Mouse (Mus musculus): Measurements from ENCODE around the gene Ift172.

The Ift172 gene

DNA sequence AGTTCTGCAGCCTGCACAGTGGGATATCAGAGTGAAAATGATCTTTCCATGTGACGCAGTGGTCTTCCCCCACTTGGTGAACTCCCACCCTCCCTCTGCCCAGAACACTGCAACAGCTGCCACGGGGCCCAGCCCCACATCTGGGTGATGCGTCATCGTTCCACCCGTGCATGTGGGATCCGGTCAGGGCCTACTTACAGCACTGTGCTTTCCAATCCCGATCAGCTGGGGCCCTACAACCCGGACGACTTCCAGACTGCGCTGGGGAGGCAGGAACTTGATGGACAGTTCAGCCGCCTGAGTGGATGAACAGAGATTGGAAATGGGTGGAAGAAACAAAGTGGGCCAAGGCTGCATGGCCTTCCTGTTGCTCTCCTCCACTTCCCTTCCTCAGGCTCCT is 33.3 kb downstream of the Ift172 start:
- DNase-seq (ENCODE audit: low spot score in 2 of 2), result no peak

DNA sequence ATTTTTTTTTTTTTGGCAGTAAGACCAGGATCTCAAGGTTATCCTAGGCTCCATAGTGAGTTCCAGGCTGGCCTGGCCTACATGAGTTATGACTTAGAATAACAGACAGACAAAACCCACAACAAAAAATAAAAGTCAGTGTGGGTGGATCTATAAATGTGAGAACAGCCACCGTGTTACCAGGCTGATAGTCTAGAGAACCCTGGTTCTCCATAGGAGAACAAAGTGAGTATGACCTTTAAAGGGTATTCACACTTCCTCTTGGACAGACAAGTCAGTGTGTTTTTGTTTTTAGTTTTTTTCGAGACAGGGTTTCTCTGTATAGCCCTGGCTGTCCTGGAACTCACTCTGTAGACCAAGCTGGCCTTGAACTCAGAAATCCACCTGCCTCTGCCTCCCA is 34.9 kb downstream of the Ift172 start:
- no peak for DNase-seq (ENCODE audit: low spot score in 2 of 2)

DNA sequence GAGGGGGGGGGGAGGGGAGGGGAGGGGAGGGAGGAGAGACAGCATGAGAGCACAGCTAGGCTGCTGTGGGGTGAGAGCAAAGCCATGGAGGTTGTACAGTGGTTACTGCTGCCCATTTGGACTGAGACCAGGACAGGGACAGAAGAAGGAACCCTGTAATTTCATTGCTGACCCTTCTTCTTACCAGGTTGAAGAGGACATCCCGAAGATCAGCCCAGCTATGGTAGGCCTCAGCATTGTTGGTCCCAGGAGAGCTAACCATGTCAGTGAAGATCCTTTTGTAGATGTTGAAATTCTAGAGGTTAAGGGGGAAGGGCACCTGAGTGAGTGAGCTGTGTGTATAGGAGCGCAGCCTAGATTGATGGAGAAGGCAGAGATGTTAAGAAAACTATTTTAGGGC is 35.5 kb downstream of the Ift172 start:
- DNase-seq (ENCODE audit: low spot score in 2 of 2), result no peak

DNA sequence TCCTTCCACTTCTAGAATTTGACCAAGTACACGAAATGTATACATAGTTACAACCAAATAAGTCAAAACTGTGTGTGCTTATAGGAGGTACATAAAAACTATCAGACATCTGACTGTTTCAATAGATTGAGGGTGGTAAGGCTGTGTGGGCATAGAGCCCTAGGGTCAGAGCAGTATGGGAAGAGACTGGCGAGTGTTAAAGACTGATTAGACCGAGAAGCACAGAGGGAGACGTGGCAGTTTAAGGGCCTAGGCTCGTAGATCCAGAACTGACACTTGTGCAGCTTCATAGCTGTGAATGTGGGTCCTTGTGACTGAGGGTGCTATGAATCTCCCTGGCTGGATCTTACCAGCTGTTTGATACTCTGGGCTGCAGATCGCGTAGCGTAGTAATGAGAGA is 36.0 kb downstream of the Ift172 start:
- no peak for DNase-seq (ENCODE audit: low spot score in 2 of 2)

DNA sequence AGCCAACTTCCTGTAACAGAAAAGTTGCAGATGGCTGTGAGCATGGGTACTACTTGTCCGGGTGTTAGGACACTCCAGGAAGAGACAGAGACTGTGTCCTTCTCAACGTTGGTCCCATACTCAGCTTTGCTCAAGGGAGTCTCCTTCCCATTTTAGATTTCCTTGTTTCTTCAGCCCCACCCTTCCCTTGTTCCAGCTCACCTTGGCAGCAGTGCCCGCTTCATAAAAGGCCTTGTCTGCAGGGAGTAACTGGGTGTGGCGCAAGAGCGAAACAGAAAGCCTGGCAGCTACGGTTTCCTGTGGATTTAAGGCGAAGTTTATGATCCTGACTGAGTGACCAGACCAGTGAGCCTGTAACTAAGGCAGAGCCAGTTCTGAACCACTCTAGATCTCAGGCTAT is 36.5 kb downstream of the Ift172 start:
- DNase-seq (ENCODE audit: low spot score in 2 of 2), result no peak

DNA sequence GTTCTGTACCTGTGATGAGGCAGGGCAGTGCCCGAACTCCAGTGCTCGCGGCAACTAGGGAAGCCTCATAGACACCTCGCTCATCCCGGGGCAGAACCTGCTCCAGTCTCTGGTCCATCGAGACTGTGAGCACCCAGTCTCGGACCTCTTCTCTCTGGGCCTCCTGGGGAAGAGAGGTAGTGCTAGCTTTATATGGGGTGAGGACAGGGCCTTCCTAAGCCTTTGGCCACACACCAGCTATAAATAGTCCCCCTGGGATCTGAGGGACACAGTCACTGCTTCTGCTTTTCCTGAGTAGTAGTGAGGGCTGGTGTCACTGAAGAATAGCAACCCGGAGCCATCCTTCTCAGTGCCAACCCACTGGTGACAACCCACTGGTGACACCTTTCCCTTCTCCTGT is 37.1 kb downstream of the Ift172 start:
- no peak for DNase-seq (ENCODE audit: low spot score in 2 of 2)

DNA sequence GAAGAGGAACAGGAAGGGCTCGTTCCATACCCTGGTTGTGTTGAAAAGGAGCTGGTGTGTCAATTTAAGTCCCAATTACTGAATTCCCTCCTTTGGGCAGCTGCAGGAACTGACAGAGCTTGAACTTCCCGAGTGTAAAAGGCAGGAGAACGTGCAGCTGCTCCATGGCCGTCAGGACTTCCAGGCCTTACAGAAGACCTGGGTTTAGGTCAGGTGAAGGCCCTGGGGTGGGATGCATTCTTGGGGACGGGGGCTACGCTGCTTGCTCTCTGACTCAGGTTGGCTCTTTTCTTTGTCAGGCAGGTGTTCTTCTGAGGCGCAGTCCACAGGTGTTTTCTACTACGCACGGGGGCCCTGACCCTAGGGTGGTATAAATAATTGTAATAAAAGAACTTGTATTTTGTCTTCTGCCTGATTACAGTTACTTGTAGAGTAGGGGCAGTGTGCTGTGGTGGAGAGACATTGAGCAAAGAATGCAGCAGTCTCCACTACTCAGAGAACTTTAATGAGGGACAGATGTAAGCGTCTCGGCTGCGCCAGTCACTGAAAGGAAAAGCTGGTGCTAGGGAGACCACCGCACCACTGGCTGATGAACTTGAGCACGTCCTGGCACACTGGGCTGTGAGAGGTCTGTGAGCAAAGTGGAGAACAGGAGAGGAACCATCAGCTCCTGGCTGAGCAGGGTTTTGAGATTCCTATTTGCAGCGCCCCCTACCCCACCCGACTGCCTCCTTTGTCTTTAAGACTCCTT is 37.9 kb downstream of the Ift172 start:
- DNase-seq (ENCODE audit: low spot score in 2 of 2), result no peak

DNA sequence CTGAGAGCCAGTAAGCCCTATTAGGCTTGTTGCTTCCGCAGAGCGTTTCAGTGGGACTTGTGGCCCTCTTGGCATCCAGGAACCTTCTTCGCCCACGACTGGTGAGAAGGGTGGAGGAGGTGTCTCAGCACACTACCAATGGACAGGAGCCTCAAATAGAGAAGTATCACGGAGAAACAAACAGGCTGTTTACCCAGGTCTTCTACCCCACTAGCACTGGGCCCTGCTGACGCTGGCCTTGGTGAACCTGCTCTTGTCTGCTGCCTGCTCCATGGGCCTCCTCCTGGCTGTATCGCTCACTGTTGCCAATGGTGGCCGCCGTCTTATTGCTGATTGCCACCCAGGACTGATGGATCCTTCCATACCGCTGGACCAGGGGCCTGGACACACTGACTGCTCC is 38.8 kb downstream of the Ift172 start:
- no peak for DNase-seq (ENCODE audit: low spot score in 2 of 2)

DNA sequence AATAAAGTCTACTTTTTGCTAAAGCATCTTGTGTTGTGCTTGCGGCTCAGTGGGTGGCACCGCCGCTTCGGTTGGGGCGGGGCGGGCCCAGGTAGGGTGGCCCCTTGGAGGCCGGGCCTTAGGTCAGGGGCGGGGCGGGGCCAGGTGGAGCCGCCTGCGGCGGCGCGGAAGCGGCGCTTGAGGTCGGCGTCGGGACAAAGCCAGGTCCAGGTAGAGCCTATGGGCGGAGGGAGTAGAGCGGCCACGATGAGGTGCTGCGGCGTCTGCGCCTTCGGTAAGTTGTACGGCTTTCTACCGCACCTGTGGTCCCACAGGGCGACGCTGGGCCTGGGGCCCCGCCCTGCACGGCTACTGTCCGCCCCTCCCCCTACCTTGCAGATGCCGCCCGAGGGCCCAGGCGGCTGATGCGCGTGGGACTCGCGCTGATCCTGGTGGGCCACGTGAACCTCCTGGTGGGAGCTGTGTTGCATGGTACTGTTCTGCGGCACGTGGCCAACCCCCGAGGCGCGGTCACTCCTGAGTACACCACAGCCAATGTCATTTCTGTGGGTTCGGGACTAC is 39.3 kb downstream of the Ift172 start, which contains the start of gene Krtcap3:
TSS of gene Krtcap3 (plus strand) at position 151 of the 561 bp plus-strand sequence.
- DNase-seq (ENCODE audit: low spot score in 2 of 2), result no peak

DNA sequence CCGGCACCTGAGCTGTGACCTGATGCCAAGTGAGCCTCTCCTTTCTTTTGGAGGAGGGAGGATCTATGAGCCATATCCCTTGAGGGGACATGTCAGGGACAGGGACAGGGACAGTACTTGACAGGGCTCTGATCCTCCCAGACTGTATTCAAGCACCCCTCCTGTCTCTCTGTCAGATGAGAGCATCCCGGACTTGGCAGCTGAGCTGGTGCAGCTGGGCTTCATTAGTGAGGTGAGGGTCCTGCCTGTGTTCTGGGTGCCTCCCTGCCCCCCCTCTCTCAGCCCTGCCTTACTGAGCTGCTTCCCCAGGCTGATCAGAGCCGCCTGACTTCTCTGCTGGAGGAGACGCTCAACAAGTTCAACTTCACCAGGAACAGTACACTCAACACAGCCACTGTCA is 40.2 kb downstream of the Ift172 start:
- no peak for DNase-seq (ENCODE audit: low spot score in 2 of 2)

DNA sequence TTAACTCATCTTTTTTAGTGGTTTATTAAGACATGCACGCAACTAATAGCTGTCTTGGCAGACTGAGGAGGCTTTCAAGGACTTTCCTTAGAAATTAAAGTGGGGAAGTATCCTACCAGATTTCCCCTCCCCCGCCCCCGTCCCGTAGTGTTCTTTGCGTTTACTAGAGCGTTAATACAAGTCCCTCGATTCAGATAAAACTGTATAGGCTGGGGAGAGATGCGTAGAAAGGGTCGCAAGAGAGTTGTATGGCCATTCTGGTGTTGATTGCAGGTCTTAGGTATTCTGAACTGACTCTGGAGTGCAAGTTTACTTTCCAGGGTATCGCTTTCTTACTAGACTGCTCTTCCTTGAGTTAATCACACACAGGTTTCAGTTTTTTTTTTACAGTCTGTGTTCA is 48.7 kb downstream of the Ift172 start:
- no peak for DNase-seq (ENCODE audit: low spot score in 2 of 2)

DNA sequence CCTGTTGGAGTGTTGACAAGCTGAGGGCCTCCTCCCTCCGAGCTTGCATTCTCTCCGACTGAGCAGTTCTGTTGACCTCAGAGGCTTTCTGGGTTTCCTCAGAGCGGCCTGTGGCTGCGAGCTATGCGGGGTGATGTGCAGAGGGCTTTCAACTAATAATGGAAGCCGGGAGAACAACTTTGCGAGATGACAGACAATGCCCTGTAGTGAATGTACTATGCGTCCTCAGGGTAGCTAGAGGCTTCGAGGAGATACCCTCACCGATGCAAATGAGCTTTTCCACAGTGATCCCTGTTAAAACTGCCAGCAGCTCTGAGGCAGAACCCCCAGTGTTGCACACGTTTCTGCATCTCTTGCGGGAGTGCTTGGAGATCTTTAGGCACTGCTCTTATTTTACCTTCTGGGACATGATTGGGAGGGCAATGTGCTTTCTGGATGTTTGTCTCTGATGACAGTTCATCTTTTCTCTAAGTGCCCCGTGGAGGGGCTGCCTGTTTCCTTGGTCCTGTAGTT is 49.3 kb downstream of the Ift172 start:
- no peak for DNase-seq (ENCODE audit: low spot score in 2 of 2)

DNA sequence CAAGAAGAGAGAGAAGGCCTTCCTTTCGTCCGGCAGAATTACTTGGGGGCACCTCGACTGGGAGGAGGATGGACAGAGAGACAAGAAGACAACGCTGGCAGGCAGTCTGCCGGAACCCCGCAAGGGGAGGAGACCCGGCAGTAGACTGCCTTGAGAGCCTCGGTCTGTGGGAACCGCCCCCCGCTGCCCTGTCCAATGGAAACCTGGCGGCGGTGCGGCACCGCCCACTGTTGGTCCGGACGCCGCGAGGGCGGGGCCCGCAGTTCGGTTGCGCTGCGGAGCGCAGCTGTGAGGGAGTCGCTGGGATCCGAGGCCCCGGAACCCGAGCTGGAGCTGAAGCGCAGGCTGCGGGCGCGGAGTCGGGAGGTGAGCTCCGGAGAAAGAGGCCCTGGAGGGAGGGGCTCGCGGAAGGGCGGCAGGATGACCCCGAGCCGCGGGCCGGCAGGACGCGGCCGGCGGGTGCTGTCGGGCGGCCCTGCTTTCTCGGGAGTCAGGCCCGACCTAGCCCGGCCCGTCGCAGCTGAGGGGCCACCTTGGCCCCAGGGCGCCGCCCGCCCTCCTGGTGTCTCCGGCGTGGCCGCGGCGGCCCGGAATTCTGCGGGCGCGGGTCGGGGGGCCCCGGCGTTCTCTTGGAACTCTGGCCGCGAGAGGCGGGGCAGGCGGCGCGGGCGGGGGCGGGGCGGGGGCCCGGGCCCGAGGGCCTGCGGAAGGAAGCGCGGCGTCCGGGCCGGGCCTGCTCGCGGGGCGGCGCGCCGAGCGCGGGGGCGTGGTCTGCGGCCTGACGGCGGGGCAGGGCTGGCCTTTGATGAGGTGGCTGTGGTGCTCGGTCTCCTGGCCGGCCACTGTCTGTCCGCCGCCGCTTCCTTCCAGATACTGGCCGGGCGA is 50.0 kb downstream of the Ift172 start, which contains the start of the genes Nrbp1 and Gm9970:
TSS of gene Nrbp1 (plus strand) at position 228 of the 885 bp plus-strand sequence.
TSS of gene Gm9970 (minus strand) at position 596 of the 885 bp plus-strand sequence.
- DNase-seq (ENCODE audit: low spot score in 2 of 2), result peak; percentile 82 to 93

DNA sequence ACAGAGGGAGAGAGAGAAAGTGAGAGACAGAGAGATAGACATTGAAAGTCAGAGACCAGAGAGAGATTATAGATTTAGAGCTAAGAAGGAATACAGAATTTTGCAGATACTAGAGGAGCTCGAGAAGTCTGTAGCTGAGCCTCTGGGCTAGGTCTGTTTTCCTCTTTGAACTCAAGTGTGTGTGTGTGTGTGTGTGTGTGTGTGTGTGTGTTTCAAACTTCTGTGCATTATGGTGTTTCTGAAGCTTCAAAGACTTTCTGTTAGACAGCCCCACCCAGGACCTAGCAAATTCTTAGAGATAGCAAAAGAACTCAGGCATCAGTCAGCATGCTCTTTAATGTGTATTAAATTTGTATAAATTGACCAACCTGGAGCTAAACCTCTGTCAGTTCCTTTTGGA is 64.3 kb downstream of the Ift172 start:
- DNase-seq (ENCODE audit: low spot score in 2 of 2), result no peak

DNA sequence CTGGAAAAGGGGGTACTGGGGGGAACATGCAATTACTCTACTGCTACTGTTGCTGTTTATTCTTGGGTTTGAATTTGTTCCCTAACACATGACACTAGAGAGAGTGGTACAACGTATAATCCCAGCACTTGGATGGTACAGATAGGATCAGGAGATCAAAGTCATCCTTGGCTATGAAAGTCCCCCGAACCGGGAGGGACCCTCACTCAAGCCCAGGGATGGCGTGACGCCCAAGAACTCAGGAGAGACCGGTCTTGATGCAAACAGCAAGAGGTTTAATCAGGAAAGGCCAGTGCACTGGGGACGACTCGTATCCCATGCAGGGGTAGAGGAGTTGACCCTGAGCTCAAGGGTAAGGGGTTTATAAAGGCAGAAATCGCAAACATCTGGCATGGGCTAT is 68.2 kb downstream of the Ift172 start:
- DNase-seq (ENCODE audit: low spot score in 2 of 2), result no peak

DNA sequence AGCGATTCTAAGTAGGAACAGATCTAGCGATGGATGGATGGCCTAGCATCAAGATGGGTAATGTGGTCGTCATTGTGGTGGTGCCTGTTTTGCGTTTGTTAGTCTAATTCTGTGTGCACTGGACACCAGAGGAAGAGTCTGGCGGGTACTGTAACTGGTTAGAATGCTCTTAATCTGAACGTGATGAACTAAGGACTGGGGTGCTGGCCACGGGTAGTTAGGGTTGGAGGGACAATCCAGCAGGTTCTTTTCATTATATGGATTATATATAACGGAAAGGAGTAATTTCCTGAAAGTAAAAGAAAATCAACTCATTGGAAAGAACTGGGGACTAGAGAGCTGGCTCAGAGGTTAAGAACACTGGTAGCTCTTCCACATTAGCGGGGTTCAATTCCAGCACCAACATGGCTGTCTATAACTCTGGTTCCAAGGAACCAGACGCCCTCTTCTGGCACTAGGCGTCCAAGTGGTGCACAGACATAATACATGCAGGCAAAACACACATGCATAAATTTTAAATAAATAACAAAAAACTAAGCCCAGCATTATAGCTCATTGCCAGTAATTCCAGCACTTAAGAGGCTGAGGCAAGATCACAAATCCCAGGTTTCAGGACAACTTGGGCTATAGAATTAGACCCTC is 69.5 kb downstream of the Ift172 start:
- DNase-seq (ENCODE audit: low spot score in 2 of 2), result no peak

DNA sequence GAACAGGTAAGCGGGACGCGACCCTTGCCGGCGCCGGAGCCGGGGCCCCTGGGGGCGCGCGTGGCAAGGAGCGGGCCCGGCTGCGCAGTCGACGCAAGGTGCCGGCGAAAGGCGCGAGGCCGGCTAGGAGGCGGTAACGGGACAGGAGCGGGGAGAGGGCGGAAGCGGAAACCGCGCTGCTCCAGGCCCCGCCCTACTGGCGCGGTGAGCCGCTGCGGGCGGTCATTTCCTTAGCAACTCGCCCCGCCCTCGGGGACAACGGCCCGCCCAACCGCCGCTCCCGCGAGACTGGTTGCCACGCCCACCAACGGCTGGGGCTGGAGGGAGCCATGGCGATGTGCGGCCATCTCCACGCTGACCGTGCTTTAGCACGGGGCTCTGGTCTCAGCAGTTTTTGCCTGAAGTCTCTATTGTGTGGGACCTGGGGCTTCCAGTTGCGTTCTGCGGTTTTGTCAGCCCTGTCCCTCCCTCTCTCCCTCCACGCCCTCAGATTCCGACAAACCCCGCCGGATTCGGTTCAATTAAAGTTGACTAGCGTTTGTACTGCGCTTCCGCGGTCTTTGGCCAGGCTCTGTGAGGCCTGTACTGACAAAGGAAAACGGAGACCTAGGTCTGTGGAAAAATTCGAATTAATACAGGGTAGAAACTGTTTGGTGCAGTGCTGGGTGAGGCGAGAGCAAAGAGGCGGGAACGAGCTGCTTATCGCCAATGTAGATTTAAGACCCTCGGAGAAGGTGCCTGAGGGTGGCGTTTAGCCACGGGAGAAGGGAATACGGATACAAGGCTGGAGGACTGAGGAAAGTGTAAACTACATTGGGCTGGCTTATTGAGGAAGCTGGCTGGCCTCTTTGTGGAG is 70.2 kb downstream of the Ift172 start, which contains the start of gene Ppm1g:
TSS of gene Ppm1g (minus strand) at position 240 of the 856 bp plus-strand sequence.
- peak; percentile 86 to 92 for DNase-seq (ENCODE audit: low spot score in 2 of 2)

DNA sequence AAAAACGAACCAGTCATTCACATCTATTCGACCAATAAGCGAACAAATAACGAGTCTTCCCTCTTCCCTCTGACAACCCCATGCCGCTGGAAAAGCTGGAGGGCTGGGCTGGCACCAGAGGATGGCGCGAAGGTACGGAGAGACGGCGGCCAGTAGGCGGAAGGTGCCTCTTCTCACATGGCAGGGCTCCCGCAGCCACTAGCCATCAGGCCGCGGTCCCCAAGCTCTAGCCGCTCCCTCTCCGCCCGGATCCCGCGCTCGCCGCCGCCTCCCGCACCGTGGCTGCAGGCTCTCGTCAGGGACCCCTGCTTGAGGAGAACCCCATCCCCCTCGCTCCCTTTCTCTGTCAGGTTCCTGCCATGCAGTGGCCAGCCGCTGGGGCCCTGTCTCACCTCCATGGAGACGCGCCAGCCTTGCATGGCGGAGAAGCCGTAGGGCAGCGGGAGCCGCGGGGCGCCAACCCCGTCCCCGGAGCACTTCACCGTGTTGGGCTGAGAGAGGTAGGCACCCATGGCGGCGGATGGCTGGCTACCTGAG is 70.9 kb downstream of the Ift172 start:
- peak in 1 of 2 experiments; percentile 34 for DNase-seq (ENCODE audit: low spot score in 2 of 2)

DNA sequence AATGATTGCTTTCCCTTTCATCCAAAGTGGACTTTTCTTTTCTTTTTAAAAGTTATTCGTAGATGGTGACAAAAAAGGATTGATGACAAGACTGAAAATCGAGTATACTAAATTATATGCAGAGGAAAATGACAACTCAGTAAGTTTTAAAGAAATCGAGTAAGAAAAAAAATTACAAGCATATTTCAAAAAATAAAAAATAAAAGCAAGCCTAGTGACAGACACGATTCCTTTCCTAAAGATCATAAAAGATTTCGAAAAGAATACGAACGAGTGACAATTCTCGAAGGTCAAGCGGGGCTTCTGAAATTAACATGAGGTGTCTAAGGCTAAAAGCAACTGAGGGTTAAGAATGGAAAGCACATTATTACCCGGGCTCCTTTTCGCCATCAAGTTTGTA is 71.4 kb downstream of the Ift172 start:
- no peak for DNase-seq (ENCODE audit: low spot score in 2 of 2)

DNA sequence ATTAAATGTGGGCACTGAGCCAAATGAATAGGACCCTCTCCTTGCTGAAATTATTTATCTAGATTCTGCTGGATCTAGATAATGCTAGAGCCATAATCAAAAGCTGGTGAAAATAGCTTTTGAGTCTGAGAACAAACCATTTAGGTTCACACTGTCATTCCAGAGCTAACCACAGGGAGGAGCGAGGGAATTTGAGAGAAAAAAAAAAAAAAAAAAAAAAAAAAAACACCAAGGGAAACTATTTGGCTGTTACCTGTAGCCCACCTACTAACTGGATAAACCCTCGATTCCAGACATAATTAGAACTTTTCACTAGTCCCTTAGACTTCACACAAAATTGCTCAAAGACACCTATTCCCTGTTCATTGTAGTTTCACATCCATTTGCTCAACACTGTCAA is 71.8 kb downstream of the Ift172 start:
- no peak for DNase-seq (ENCODE audit: low spot score in 2 of 2)
